Mouse (Mus musculus): Measurements from ENCODE around the gene Gm45837. TPM values are rescaled to one million over a fixed set of nuclear protein-coding genes. Genes with fewer than 3 reads are reported as not detected.
A peak's percentile ranks its signal among the peaks of the same experiment; 100 is the strongest.

Gene Gm45837
- polyA plus RNA-seq, 1 experiment, result 0.55 TPM

GRCm38 (mm10) chr7:101450422-101451401, 40.0 kb downstream of the Gm45837 start:
- no peaks in the 10 kb centered on the region for H3K27me3 ChIP-seq (ENCODE audit: control insufficient read depth, insufficient read depth, insufficient read length)

GRCm38 (mm10) chr7:101452669-101453068, 42.0 kb downstream of the Gm45837 start:
- Histone ChIP-seq H3K27me3 (ENCODE audit: control insufficient read depth, insufficient read depth, insufficient read length) (no peaks in the 10 kb centered on the region), H3ac (ENCODE audit: control insufficient read depth, insufficient read length) (no peak overlapping the region), H3K79me2 (ENCODE audit: control insufficient read depth, insufficient read depth) (peaks cover 5% of the 10 kb centered on the region), H3K4me2 (ENCODE audit: low read depth) (peak overlapping the region; percentile 67), H3K4me3 (peak overlapping the region; percentile 33), H3K36me3 (ENCODE audit: control insufficient read depth, insufficient read depth) (no peaks in the 10 kb centered on the region)
- no peak for TF ChIP-seq MYOD1 (IDR thresholded peaks at IDR 0.05; ENCODE audit: control insufficient read depth in 1 of 3, insufficient read length in 2 of 3, low read depth in 2 of 3)
- no peak for TF ChIP-seq CEBPB (IDR thresholded peaks at IDR 0.05; ENCODE audit: insufficient read depth, poor library complexity, severe bottlenecking)
- TF ChIP-seq TCF12 (IDR thresholded peaks at IDR 0.05; ENCODE audit: insufficient read depth, poor library complexity, severe bottlenecking), result no peak
- no peak for TF ChIP-seq TCF3 (IDR thresholded peaks at IDR 0.05; ENCODE audit: insufficient read length, low read depth)
- no peak for TF ChIP-seq REST (IDR thresholded peaks at IDR 0.05; ENCODE audit: insufficient read depth, insufficient read length)
- no peak for TF ChIP-seq MAX (IDR thresholded peaks at IDR 0.05; ENCODE audit: low read depth)
- TF ChIP-seq POLR2AphosphoS2 (IDR thresholded peaks at IDR 0.05; ENCODE audit: insufficient read length, low read depth), result no peak
- no peak for TF ChIP-seq USF1 (IDR thresholded peaks at IDR 0.05; ENCODE audit: low read depth)
- no peak for TF ChIP-seq POLR2A (IDR thresholded peaks at IDR 0.05; ENCODE audit: insufficient read length, low read depth)
- no peak for TF ChIP-seq SRF (IDR thresholded peaks at IDR 0.05; ENCODE audit: control insufficient read depth, insufficient read length, low read depth)
- no peak for TF ChIP-seq MYOG (IDR thresholded peaks at IDR 0.05; ENCODE audit: control insufficient read depth in 1 of 3, insufficient read depth in 1 of 3, insufficient read length in 2 of 3, low read depth in 2 of 3)
- TF ChIP-seq E2F4 (IDR thresholded peaks at IDR 0.05; ENCODE audit: insufficient read depth), result no peak

More at GRCm38 (mm10) chr7:101450422-101451401, 40.0 kb downstream of the Gm45837 start:
- Histone ChIP-seq H3K36me3 (ENCODE audit: control insufficient read depth, insufficient read depth) (no peaks in the 10 kb centered on the region), H3K4me3 (peak overlapping the region; percentile 33), H3ac (ENCODE audit: control insufficient read depth, insufficient read length) (peak overlapping the region; percentile 10), H3K4me2 (ENCODE audit: low read depth) (peak overlapping the region; percentile 99), H3K79me2 (ENCODE audit: control insufficient read depth, insufficient read depth) (peaks cover 5% of the 10 kb centered on the region)
- TF ChIP-seq USF1 (IDR thresholded peaks at IDR 0.05; ENCODE audit: low read depth) (peak; percentile 14), POLR2AphosphoS2 (IDR thresholded peaks at IDR 0.05; ENCODE audit: insufficient read length, low read depth) (no peak), POLR2A (IDR thresholded peaks at IDR 0.05; ENCODE audit: insufficient read length, low read depth) (peak; percentile 65)

GRCm38 (mm10) chr7:101453296-101453695, 42.6 kb downstream of the Gm45837 start:
- no peak overlapping the region for H3ac ChIP-seq (ENCODE audit: control insufficient read depth, insufficient read length)
- H3K4me3 ChIP-seq, result peak overlapping the region; percentile 33
- peaks cover 5% of the 10 kb centered on the region for H3K79me2 ChIP-seq (ENCODE audit: control insufficient read depth, insufficient read depth)
- TF ChIP-seq USF1 (IDR thresholded peaks at IDR 0.05; ENCODE audit: low read depth) (no peak), POLR2A (IDR thresholded peaks at IDR 0.05; ENCODE audit: insufficient read length, low read depth) (no peak), CEBPB (IDR thresholded peaks at IDR 0.05; ENCODE audit: insufficient read depth, poor library complexity, severe bottlenecking) (no peak), MAX (IDR thresholded peaks at IDR 0.05; ENCODE audit: low read depth) (no peak), REST (IDR thresholded peaks at IDR 0.05; ENCODE audit: insufficient read depth, insufficient read length) (no peak), TCF3 (IDR thresholded peaks at IDR 0.05; ENCODE audit: insufficient read length, low read depth) (no peak), E2F4 (IDR thresholded peaks at IDR 0.05; ENCODE audit: insufficient read depth) (no peak), TCF12 (IDR thresholded peaks at IDR 0.05; ENCODE audit: insufficient read depth, poor library complexity, severe bottlenecking) (no peak), SRF (IDR thresholded peaks at IDR 0.05; ENCODE audit: control insufficient read depth, insufficient read length, low read depth) (no peak), MYOG (IDR thresholded peaks at IDR 0.05; ENCODE audit: control insufficient read depth in 1 of 3, insufficient read depth in 1 of 3, insufficient read length in 2 of 3, low read depth in 2 of 3) (no peak), MYOD1 (IDR thresholded peaks at IDR 0.05; ENCODE audit: control insufficient read depth in 1 of 3, insufficient read length in 2 of 3, low read depth in 2 of 3) (no peak), POLR2AphosphoS2 (IDR thresholded peaks at IDR 0.05; ENCODE audit: insufficient read length, low read depth) (no peak)
- H3K4me2 ChIP-seq (ENCODE audit: low read depth), result peak overlapping the region; percentile 67
- H3K36me3 ChIP-seq (ENCODE audit: control insufficient read depth, insufficient read depth), result no peaks in the 10 kb centered on the region
- no peaks in the 10 kb centered on the region for H3K27me3 ChIP-seq (ENCODE audit: control insufficient read depth, insufficient read depth, insufficient read length)

- no peak overlapping the region for H3ac ChIP-seq (ENCODE audit: control insufficient read depth, insufficient read length)
- H3K4me3 ChIP-seq, result peak overlapping the region; percentile 33
- no peaks in the 10 kb centered on the region for H3K36me3 ChIP-seq (ENCODE audit: control insufficient read depth, insufficient read depth)
- H3K79me2 ChIP-seq (ENCODE audit: control insufficient read depth, insufficient read depth), result peaks cover 5% of the 10 kb centered on the region
- no peaks in the 10 kb centered on the region for H3K27me3 ChIP-seq (ENCODE audit: control insufficient read depth, insufficient read depth, insufficient read length)
- no peak for TF ChIP-seq MYOD1 (IDR thresholded peaks at IDR 0.05; ENCODE audit: control insufficient read depth in 1 of 3, insufficient read length in 2 of 3, low read depth in 2 of 3)
- H3K4me2 ChIP-seq (ENCODE audit: low read depth), result peak overlapping the region; percentile 67
Observed at GRCm38 (mm10) chr7:101453725-101454124, 43.0 kb downstream of the Gm45837 start.

GRCm38 (mm10) chr7:101454479-101454878, 43.8 kb downstream of the Gm45837 start:
- Histone ChIP-seq H3K4me2 (ENCODE audit: low read depth) (peak overlapping the region; percentile 22), H3K27me3 (ENCODE audit: control insufficient read depth, insufficient read depth, insufficient read length) (no peaks in the 10 kb centered on the region), H3ac (ENCODE audit: control insufficient read depth, insufficient read length) (no peak overlapping the region), H3K36me3 (ENCODE audit: control insufficient read depth, insufficient read depth) (no peaks in the 10 kb centered on the region), H3K4me3 (no peak overlapping the region), H3K79me2 (ENCODE audit: control insufficient read depth, insufficient read depth) (peaks cover 5% of the 10 kb centered on the region)
- TF ChIP-seq SRF (IDR thresholded peaks at IDR 0.05; ENCODE audit: control insufficient read depth, insufficient read length, low read depth) (no peak), POLR2AphosphoS2 (IDR thresholded peaks at IDR 0.05; ENCODE audit: insufficient read length, low read depth) (no peak), MAX (IDR thresholded peaks at IDR 0.05; ENCODE audit: low read depth) (no peak), USF1 (IDR thresholded peaks at IDR 0.05; ENCODE audit: low read depth) (no peak), E2F4 (IDR thresholded peaks at IDR 0.05; ENCODE audit: insufficient read depth) (no peak), MYOG (IDR thresholded peaks at IDR 0.05; ENCODE audit: control insufficient read depth in 1 of 3, insufficient read depth in 1 of 3, insufficient read length in 2 of 3, low read depth in 2 of 3) (no peak), MYOD1 (IDR thresholded peaks at IDR 0.05; ENCODE audit: control insufficient read depth in 1 of 3, insufficient read length in 2 of 3, low read depth in 2 of 3) (no peak), CEBPB (IDR thresholded peaks at IDR 0.05; ENCODE audit: insufficient read depth, poor library complexity, severe bottlenecking) (no peak), POLR2A (IDR thresholded peaks at IDR 0.05; ENCODE audit: insufficient read length, low read depth) (no peak), TCF3 (IDR thresholded peaks at IDR 0.05; ENCODE audit: insufficient read length, low read depth) (no peak)
